Mouse (Mus musculus) mesoderm, embryonic 11.5 days (tissue): Measurements from ENCODE around the gene Rdm1.

Source experiments
- DNase-seq: peaks from one replicate; pipeline ENCODE4 v3.0.0-alpha.2; 2012; ENCODE audit warnings: low read depth, low spot score

Gene Rdm1

DNA sequence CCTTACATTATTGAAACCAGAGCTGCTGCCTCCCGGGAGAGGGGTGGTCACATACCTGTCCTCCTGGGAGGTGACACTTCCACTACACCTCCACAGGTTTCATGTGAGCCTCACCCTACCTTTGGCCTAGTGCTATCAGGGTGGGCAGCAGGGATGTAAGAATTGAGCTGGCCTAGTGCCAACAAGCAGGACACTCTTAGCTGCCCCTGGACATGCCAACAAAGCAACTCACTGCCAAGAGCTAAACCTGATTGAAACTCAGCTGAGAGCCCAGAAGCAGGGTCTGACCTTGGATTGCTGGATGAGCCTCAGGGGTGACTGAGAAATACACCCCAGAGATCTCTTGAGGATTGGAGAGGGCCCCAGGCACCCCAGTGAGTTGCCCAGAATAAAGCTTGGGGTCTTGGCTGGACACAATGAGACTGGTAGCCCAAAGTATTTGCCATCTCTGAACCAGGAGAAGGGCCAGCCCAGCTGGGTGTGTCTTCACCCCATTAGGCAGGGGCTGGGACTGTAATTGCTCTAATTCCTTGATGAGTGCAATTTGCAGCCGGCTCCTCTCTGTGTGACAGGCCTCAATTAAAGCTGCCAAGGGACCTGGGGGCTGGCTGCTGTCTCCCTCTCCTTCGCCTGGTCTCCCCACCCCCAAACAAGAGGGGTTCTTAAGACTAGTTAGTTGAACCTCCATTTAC is 53.8 kb downstream of the Rdm1 start:
- no peak for DNase-seq

DNA sequence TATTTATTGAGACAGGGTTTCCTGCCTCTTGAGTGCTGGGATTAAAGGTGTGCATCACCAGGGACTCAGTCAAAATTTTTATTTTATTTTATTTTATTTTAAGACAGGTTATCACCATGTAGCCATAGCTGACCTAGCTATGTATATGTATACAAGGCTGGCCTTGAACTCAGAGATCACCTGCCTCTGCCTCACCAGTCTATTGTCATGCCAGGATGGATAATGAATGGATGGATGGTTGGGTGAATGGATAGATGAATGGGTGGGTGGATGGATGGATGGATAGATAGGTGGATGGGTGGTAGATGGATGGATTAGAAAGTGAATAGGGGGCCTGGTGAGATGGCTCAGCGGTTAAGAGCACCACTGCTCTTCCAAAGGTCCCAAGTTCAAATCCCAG is 55.0 kb downstream of the Rdm1 start:
- no peak for DNase-seq

DNA sequence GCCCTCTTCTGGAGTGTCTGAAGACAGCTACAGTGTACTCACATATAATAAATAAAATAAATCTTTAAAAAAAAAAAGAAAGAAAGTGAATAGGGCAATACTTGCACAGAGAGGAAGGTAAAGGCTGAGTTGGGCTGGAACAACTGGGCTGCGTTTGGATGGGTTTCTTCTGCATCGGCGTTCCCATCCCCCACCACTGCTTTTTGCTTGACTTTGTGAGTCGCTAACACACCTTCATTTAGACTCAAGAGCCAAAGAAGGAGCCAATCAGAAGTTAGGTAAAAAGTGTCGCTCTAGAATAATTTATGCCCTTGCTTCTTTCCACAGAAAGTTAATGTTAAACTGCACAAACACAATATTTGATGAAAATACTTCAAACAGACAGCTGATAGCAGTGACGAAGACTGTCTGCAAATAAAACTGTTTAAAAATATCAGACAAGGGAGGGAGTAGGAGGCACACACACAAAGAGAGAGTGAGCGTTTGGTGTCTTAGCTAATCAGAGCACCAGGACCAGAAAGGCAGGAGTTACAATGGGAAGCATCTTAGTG is 55.5 kb downstream of the Rdm1 start:
- DNase-seq, result no peak
